Mouse (Mus musculus) CH12.LX (cell line): ENCODE measurements around the gene Hibadh. TPM values are rescaled to one million over a fixed set of nuclear protein-coding genes. Genes with fewer than 3 reads are reported as not detected.

Experiments
- DNase-seq: peaks from one replicate; pipeline ENCODE4 v3.0.0-alpha.2; 2013; ENCODE audit errors: extremely low read depth
- H3K27ac ChIP-seq: 2 replicates; pipeline ENCODE4 v1.5.1; 2012; ENCODE audit warnings: low read depth, mild to moderate bottlenecking, control low read depth, moderate library complexity; ENCODE audit not compliant: insufficient read depth
- H3K27me3 ChIP-seq: replicated peaks from 2 replicates; pipeline ENCODE3; 2012; ENCODE audit warnings: inconsistent platforms
- H3K36me3 ChIP-seq, 2 experiments: replicated peaks in 1 of 2; 2 replicates each; pipeline versions ENCODE3 to v1.6.1; 2012; ENCODE audit warnings: inconsistent platforms in 1 of 2, low read length in 1 of 2, mild to moderate bottlenecking in 1 of 2, mixed read lengths in 1 of 2, moderate library complexity in 1 of 2; ENCODE audit not compliant: control insufficient read depth in 1 of 2, insufficient read depth in 1 of 2
- H3K4me1 ChIP-seq, 2 experiments: 2 replicates each; pipeline ENCODE4 v1.6.1; 2012; ENCODE audit warnings: inconsistent platforms in 1 of 2, moderate library complexity in 1 of 2; ENCODE audit not compliant: insufficient read depth in 2 of 2, control insufficient read depth in 1 of 2
- H3K4me2 ChIP-seq: 2 replicates; pipeline ENCODE4 v1.6.1; 2012; ENCODE audit warnings: low read depth, mild to moderate bottlenecking, control low read depth; ENCODE audit not compliant: poor library complexity, insufficient read depth, severe bottlenecking
- H3K4me3 ChIP-seq, 3 experiments: fragments of 150-350 bp in 1 of 3; sonication (generic) in 1 of 3; replicated peaks in 1 of 3; 2 replicates each; pipeline versions ENCODE3 to v1.5.1; 2011 to 2012; ENCODE audit warnings: low read depth in 2 of 3, low read length in 2 of 3, mild to moderate bottlenecking in 2 of 3, moderate library complexity in 2 of 3, control low read depth in 1 of 3, improper control_type of control experiment in 1 of 3, inconsistent platforms in 1 of 3, mixed read lengths in 1 of 3; ENCODE audit not compliant: poor library complexity in 1 of 3
- H3K79me2 ChIP-seq: replicated peaks from 2 replicates; pipeline ENCODE4 v1.6.1; 2012; ENCODE audit warnings: mild to moderate bottlenecking, moderate library complexity; ENCODE audit not compliant: control insufficient read depth, poor library complexity, insufficient read depth, severe bottlenecking; ENCODE audit errors: extremely low read depth
- H3K9ac ChIP-seq: 2 replicates; pipeline ENCODE4 v1.6.1; 2012; ENCODE audit warnings: low read depth, mild to moderate bottlenecking, control low read depth, moderate library complexity; ENCODE audit not compliant: insufficient read depth
- H3K9me3 ChIP-seq: replicated peaks from 2 replicates; pipeline ENCODE3; 2012; ENCODE audit warnings: low read length, inconsistent platforms, mixed read lengths
- CHD1 ChIP-seq: IDR thresholded peaks from 2 replicates; pipeline ENCODE4 v1.6.1; 2012; ENCODE audit warnings: low read depth, low read length, improper control_type of control experiment, inconsistent platforms
- CTCF ChIP-seq, 2 experiments: IDR thresholded peaks in 1 of 2; conservative IDR thresholded peaks in 1 of 2; 2 replicates each; pipeline ENCODE4 v1.5.1; 2011 to 2012; ENCODE audit warnings: low read depth in 2 of 2, low read length in 2 of 2, improper control_type of control experiment in 1 of 2, inconsistent platforms in 1 of 2, mild to moderate bottlenecking in 1 of 2, moderate library complexity in 1 of 2
- E2F4 ChIP-seq: IDR thresholded peaks from 2 replicates; pipeline ENCODE4 v1.6.1; 2011; ENCODE audit warnings: low read depth, low read length, improper control_type of control experiment; ENCODE audit not compliant: insufficient replicate concordance
- ELF1 ChIP-seq: IDR thresholded peaks from 2 replicates; pipeline ENCODE4 v1.6.1; 2014; ENCODE audit warnings: low read depth, mild to moderate bottlenecking, inconsistent platforms, low read length, improper control_type of control experiment
- EP300 ChIP-seq: IDR thresholded peaks from 2 replicates; pipeline ENCODE4 v1.6.1; 2011; ENCODE audit warnings: low read length, improper control_type of control experiment
- GABPA ChIP-seq: IDR thresholded peaks from 2 replicates; pipeline ENCODE4 v1.6.1; 2012; ENCODE audit warnings: low read depth, low read length, improper control_type of control experiment, inconsistent platforms; ENCODE audit not compliant: insufficient replicate concordance
- JUND ChIP-seq: conservative IDR thresholded peaks from 2 replicates; pipeline ENCODE4 v1.6.1; 2011; ENCODE audit warnings: low read depth, low read length, improper control_type of control experiment
- MEF2A ChIP-seq: IDR thresholded peaks from 2 replicates; pipeline ENCODE4 v1.6.1; 2014; ENCODE audit warnings: low read depth, mild to moderate bottlenecking, inconsistent platforms, low read length, improper control_type of control experiment, borderline replicate concordance
- MYC ChIP-seq: IDR thresholded peaks from 2 replicates; pipeline ENCODE4 v1.6.1; 2011; ENCODE audit warnings: low read depth, mild to moderate bottlenecking, improper control_type of control experiment, low read length
- NELFE ChIP-seq: IDR thresholded peaks from 2 replicates; pipeline ENCODE4 v1.6.1; 2011; ENCODE audit warnings: low read depth, low read length, improper control_type of control experiment
- POLR2A ChIP-seq: IDR thresholded peaks from 2 replicates; pipeline ENCODE4 v1.6.1; 2011; ENCODE audit warnings: low read depth, mild to moderate bottlenecking, improper control_type of control experiment, low read length
- POLR2AphosphoS2 ChIP-seq: IDR thresholded peaks from 2 replicates; pipeline ENCODE4 v1.6.1; 2011; ENCODE audit warnings: low read depth, low read length, improper control_type of control experiment
- RCOR1 ChIP-seq: conservative IDR thresholded peaks from 2 replicates; pipeline ENCODE4 v1.6.1; 2012; ENCODE audit warnings: low read depth, mild to moderate bottlenecking, inconsistent platforms, low read length, improper control_type of control experiment
- SIN3A ChIP-seq: IDR thresholded peaks from 2 replicates; pipeline ENCODE4 v1.6.1; 2012; ENCODE audit warnings: low read length, improper control_type of control experiment, inconsistent platforms
- TBP ChIP-seq: conservative IDR thresholded peaks from 2 replicates; pipeline ENCODE4 v1.6.1; 2011; ENCODE audit warnings: low read depth, low read length, improper control_type of control experiment
- TCF12 ChIP-seq: IDR thresholded peaks from 2 replicates; pipeline ENCODE4 v1.6.1; 2014; ENCODE audit warnings: low read depth, mild to moderate bottlenecking, inconsistent platforms, low read length, improper control_type of control experiment
- USF2 ChIP-seq: conservative IDR thresholded peaks from 2 replicates; pipeline ENCODE4 v1.6.1; 2011; ENCODE audit warnings: low read depth, low read length, improper control_type of control experiment
- ZC3H11A ChIP-seq: IDR thresholded peaks from 2 replicates; pipeline ENCODE4 v1.6.1; 2012; ENCODE audit warnings: low read depth, mild to moderate bottlenecking, inconsistent platforms, low read length, improper control_type of control experiment
- ZKSCAN1 ChIP-seq: IDR thresholded peaks from 2 replicates; pipeline ENCODE4 v1.6.1; 2012; ENCODE audit warnings: low read depth, inconsistent platforms, low read length, improper control_type of control experiment, borderline replicate concordance
- ZMIZ1 ChIP-seq: IDR thresholded peaks from 2 replicates; pipeline ENCODE4 v1.6.1; 2012; ENCODE audit warnings: low read depth, mild to moderate bottlenecking, inconsistent platforms, low read length, improper control_type of control experiment
- dilution Hi-C: fragments of 300-500 bp; cut with MboI; formaldehyde crosslinking; loops from 2 replicates; pipeline ENCODE4 v1.14.3; 2020; ENCODE audit warnings: low sequenced_read_pairs; ENCODE audit not compliant: extremely low pct_unique_long_range_greater_than_20kb, extremely low pct_ligation_motif_present
- in situ Hi-C: fragments of 300-500 bp; cut with MboI; formaldehyde crosslinking; loops from 3 replicates; pipeline ENCODE4 v1.14.3; 2019; ENCODE audit warnings: low sequenced_read_pairs, low pct_ligation_motif_present, low pct_unique_long_range_greater_than_20kb, mixed read lengths
- polyA plus RNA-seq: library from polyadenylated mRNA; unstranded; fragments of >175 nt; gene quantifications from 2 replicates; pipeline ENCODE4 v1.2.1, GENCODE M21; 2012; ENCODE audit warnings: low read depth; ENCODE audit not compliant: insufficient read length
- total RNA-seq, 2 experiments: library from RNA; depleted of rRNA; stranded (reverse); fragments of 300-350 nt in 1 of 2; fragments of >200 nt in 1 of 2; gene quantifications; 2 replicates each; pipeline ENCODE4 v1.2.3; 2012 to 2014

Hibadh gene
- total and polyA plus RNA-seq, 3 experiments = 38.6 to 60.4 (median 44.4) TPM

GRCm38 (mm10) chr6:52542464-52542863 is 97.7 kb downstream of the Hibadh start:
- H3K4me3 ChIP-seq = no peak overlapping the region
- no peak overlapping the region for H3K4me2 ChIP-seq
- no peaks in the 10 kb centered on the region for H3K79me2 ChIP-seq
- dilution Hi-C loops = no loop called here
- peaks cover 6 to 37% of the 10 kb centered on the region in 2 experiments for H3K36me3 ChIP-seq
- H3K27me3 ChIP-seq = no peaks in the 10 kb centered on the region
- H3K27ac ChIP-seq = no peak overlapping the region
- in situ Hi-C loops = no loop called here
- no peak overlapping the region for H3K9ac ChIP-seq
- H3K4me1 ChIP-seq = no peaks in the 10 kb centered on the region
- TF ChIP-seq E2F4 (no peak), USF2 (no peak), EP300 (no peak)
- no peak for DNase-seq
- no peaks in the 10 kb centered on the region for H3K9me3 ChIP-seq

- H3K27ac ChIP-seq = no peak overlapping the region
- no peak overlapping the region for H3K4me3 ChIP-seq
- H3K9ac ChIP-seq = no peak overlapping the region
- no peaks in the 10 kb centered on the region for H3K79me2 ChIP-seq
- H3K4me2 ChIP-seq = no peak overlapping the region
- no peak for TF ChIP-seq SIN3A
- TF ChIP-seq TCF12 = no peak
- no peak for TF ChIP-seq ZC3H11A
- no peak for TF ChIP-seq JUND
- TF ChIP-seq USF2 = no peak
- TF ChIP-seq CTCF (conservative IDR thresholded peaks at IDR 0.05 in 1 of 2, IDR thresholded peaks at IDR 0.05 in 1 of 2; ENCODE audit: low read depth in 2 of 2, low read length in 2 of 2) = no peak
- no peak for TF ChIP-seq E2F4
- dilution Hi-C loops = no loop called here
- DNase-seq = no peak
- in situ Hi-C loops = no loop called here
- H3K27me3 ChIP-seq = no peaks in the 10 kb centered on the region
- no peaks in the 10 kb centered on the region for H3K4me1 ChIP-seq
- peaks cover 2% of the 10 kb centered on the region for H3K9me3 ChIP-seq
- H3K36me3 ChIP-seq = peaks cover 0 to 17% of the 10 kb centered on the region in 2 experiments
Observed at GRCm38 (mm10) chr6:52539911-52540310, 100.3 kb downstream of the Hibadh start.

DNA sequence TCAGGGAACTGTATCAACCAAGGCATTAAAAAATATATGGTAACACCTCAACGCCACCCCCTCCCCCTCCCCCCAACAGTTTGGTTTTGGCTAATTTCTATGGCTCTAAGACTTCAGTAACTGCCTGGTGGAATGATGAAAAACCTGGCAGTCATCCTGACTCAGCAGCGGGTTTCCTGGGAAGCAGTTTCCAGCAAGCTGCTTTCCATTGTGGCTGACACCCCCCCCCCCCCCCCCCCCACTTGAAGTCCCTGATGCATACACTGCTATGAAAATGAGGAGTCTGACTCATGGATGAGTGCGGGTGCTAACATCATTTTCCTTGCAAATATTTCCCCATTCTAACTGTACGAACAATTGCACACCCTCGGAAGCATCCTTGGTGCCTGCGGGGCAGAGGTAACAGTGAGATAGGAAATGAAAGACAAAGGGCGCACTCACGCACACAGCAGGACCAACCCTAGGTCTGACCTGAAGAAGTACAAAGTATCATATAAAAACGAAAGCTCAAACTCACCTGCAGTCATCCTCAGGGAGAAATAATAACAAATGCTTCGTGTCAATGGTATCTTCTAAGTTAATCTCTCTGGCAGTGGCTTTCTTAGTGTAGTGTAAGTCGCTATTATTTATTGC is 105.0 kb downstream of the Hibadh start:
- no peaks in the 10 kb centered on the region for H3K27me3 ChIP-seq
- in situ Hi-C loops (no loop called here), dilution Hi-C loops (no loop called here)
- H3K27ac ChIP-seq = no peak overlapping the region
- H3K4me2 ChIP-seq = no peak overlapping the region
- peaks cover 0 to 9% of the 10 kb centered on the region in 2 experiments for H3K36me3 ChIP-seq
- H3K4me3 ChIP-seq = no peak overlapping the region
- no peaks in the 10 kb centered on the region for H3K4me1 ChIP-seq
- no peak overlapping the region for H3K9ac ChIP-seq
- H3K79me2 ChIP-seq = no peaks in the 10 kb centered on the region
- peak; percentile 14 for DNase-seq
- TF ChIP-seq TBP = no peak
- TF ChIP-seq GABPA = no peak
- no peak for TF ChIP-seq RCOR1
- no peak for TF ChIP-seq E2F4
- TF ChIP-seq MEF2A = no peak
- no peak for TF ChIP-seq NELFE
- no peak for TF ChIP-seq ZKSCAN1
- TF ChIP-seq CHD1 = no peak
- TF ChIP-seq JUND = no peak
- TF ChIP-seq SIN3A = no peak
- no peak for TF ChIP-seq ZC3H11A
- no peak for TF ChIP-seq TCF12
- no peak for TF ChIP-seq POLR2A
- TF ChIP-seq ELF1 = no peak
- no peak for TF ChIP-seq MYC
- no peak for TF ChIP-seq EP300
- no peak for TF ChIP-seq ZMIZ1
- no peak for TF ChIP-seq POLR2AphosphoS2
- peaks cover 2% of the 10 kb centered on the region for H3K9me3 ChIP-seq
